Mouse (Mus musculus) bone marrow, adult 2 months (tissue): ENCODE measurements around the gene Lrmda. TPM values are rescaled to one million over a fixed set of nuclear protein-coding genes. Genes with fewer than 3 reads are reported as not detected.

ENCODE experiments used
- H3K27ac ChIP-seq: fragments of 200-500 bp; 2 replicates; pipeline ENCODE4 v1.5.1; 2012; ENCODE audit warnings: low read depth, mild to moderate bottlenecking, control low read depth, inconsistent platforms, low read length; ENCODE audit not compliant: control insufficient read depth, poor library complexity, insufficient read depth
- H3K4me1 ChIP-seq: fragments of 200-500 bp; 2 replicates; pipeline ENCODE4 v1.6.1; 2011; ENCODE audit warnings: low read length; ENCODE audit not compliant: control insufficient read depth, insufficient read depth
- H3K4me3 ChIP-seq: fragments of 200-500 bp; replicated peaks from 2 replicates; pipeline ENCODE3; 2011; ENCODE audit warnings: mild to moderate bottlenecking, low read depth, low read length, control low read depth; ENCODE audit not compliant: control insufficient read depth
- CTCF ChIP-seq: fragments of 200-500 bp; IDR thresholded peaks from 2 replicates; pipeline ENCODE4 v1.5.1; 2011; ENCODE audit warnings: low read length, control low read depth; ENCODE audit not compliant: control insufficient read depth, insufficient read depth
- POLR2A ChIP-seq: fragments of 200-500 bp; IDR thresholded peaks from 2 replicates; pipeline ENCODE4 v1.6.1; 2011; ENCODE audit warnings: low read depth, mild to moderate bottlenecking, control low read depth, low read length, borderline replicate concordance; ENCODE audit not compliant: control insufficient read depth
- WGBS: fragments of 180-500 bp; shearing (Covaris S2); methylation state at CpG from one replicate; pipeline ENCODE4 v1.1.7; 2018; 5-methylcytosine and 5-hydroxymethylcytosine counted together
- polyA plus RNA-seq: library from polyadenylated mRNA; stranded (reverse); fragments of >200 nt; gene quantifications from 2 replicates; pipeline ENCODE4 v1.2.4, GENCODE M21; 2011; ENCODE audit warnings: low replicate concordance; ENCODE audit not compliant: missing spikeins, insufficient read depth, insufficient read length

The Lrmda gene
- polyA plus RNA-seq, 1 experiment = 3.8 TPM

GRCm38 (mm10) chr14:22809229-22809628 lies 789.7 kb downstream of the Lrmda start:
- TF ChIP-seq CTCF = no peak
- no peak for TF ChIP-seq POLR2A
- WGBS = 79% methylated on average over 3 of the region's 3 CpGs
- Histone ChIP-seq H3K4me1 (no peaks in the 10 kb centered on the region), H3K4me3 (no peak overlapping the region), H3K27ac (no peak overlapping the region)

- no peak overlapping the region for H3K4me3 ChIP-seq
- H3K27ac ChIP-seq = no peak overlapping the region
- WGBS = 35% methylated on average over 1 of the region's 1 CpGs
- no peak for TF ChIP-seq CTCF
- H3K4me1 ChIP-seq = no peaks in the 10 kb centered on the region
Measured at GRCm38 (mm10) chr14:22810531-22810930, 791.0 kb downstream of the Lrmda start.

- 82% methylated on average over 6 of the region's 6 CpGs for WGBS
- TF ChIP-seq POLR2A = no peak
- no peak overlapping the region for H3K27ac ChIP-seq
- no peaks in the 10 kb centered on the region for H3K4me1 ChIP-seq
- H3K4me3 ChIP-seq = no peak overlapping the region
Measured at GRCm38 (mm10) chr14:22812824-22813223, 793.3 kb downstream of the Lrmda start.

- TF ChIP-seq POLR2A (no peak), CTCF (no peak)
- WGBS = 45% methylated on average over 7 of the region's 7 CpGs
- no peak overlapping the region for H3K27ac ChIP-seq
- H3K4me1 ChIP-seq = no peaks in the 10 kb centered on the region; the same call in 1 of the 2 replicates
- H3K4me3 ChIP-seq = no peak overlapping the region
Measured at GRCm38 (mm10) chr14:22813389-22813788, 793.9 kb downstream of the Lrmda start.

GRCm38 (mm10) chr14:22814811-22815345 lies 795.4 kb downstream of the Lrmda start:
- H3K4me1 ChIP-seq = no peaks in the 10 kb centered on the region; the same call in 1 of the 2 replicates
- TF ChIP-seq POLR2A = no peak
- no peak for TF ChIP-seq CTCF
- WGBS = 55% methylated on average over 9 of the region's 9 CpGs
- H3K4me3 ChIP-seq = no peak overlapping the region
- H3K27ac ChIP-seq = no peak overlapping the region

- 73% methylated on average over 6 of the region's 6 CpGs for WGBS
- TF ChIP-seq CTCF = peak; percentile 29; the same call in 1 of the 2 replicates
- no peak for TF ChIP-seq POLR2A
- no peaks in the 10 kb centered on the region; the same call in 1 of the 2 replicates for H3K4me1 ChIP-seq
- H3K4me3 ChIP-seq = no peak overlapping the region
- H3K27ac ChIP-seq = no peak overlapping the region
Measured at GRCm38 (mm10) chr14:22817346-22818201, 798.1 kb downstream of the Lrmda start.

- H3K27ac ChIP-seq = no peak overlapping the region
- whole genome bisulfite sequencing = 53% methylated on average over 3 of the region's 3 CpGs
Measured at GRCm38 (mm10) chr14:22818202-22818530, 798.7 kb downstream of the Lrmda start.

GRCm38 (mm10) chr14:22822942-22823341 lies 803.4 kb downstream of the Lrmda start:
- Histone ChIP-seq H3K4me3 (no peak overlapping the region), H3K4me1 (no peaks in the 10 kb centered on the region; the same call in 1 of the 2 replicates), H3K27ac (no peak overlapping the region)
- TF ChIP-seq POLR2A (no peak), CTCF (no peak)
- WGBS = 71% methylated on average over 3 of the region's 3 CpGs

More at GRCm38 (mm10) chr14:22818202-22818530, 798.7 kb downstream of the Lrmda start:
- H3K4me3 ChIP-seq = no peak overlapping the region
- TF ChIP-seq CTCF = no peak
- TF ChIP-seq POLR2A = no peak
- no peaks in the 10 kb centered on the region; the same call in 1 of the 2 replicates for H3K4me1 ChIP-seq
